Mouse (Mus musculus) intestine, embryonic 16.5 days (tissue): ENCODE results near the gene Dcaf10. TPM values are rescaled to one million over a fixed set of nuclear protein-coding genes. Genes with fewer than 3 reads are reported as not detected.

Source experiments
- ATAC-seq: fragments of 200-750 bp; cut with Nextera tagmentation; 2 replicates; pipeline ENCODE4 v1.8.0; 2017; ENCODE audit warnings: moderate TSS enrichment, moderate library complexity
- H3K27ac ChIP-seq: fragments of 300-500 bp; sonication (generic); 2 replicates; pipeline ENCODE4 v1.5.1; 2014; ENCODE audit warnings: mild to moderate bottlenecking, low read length
- H3K27me3 ChIP-seq: fragments of 300-500 bp; sonication (generic); replicated peaks from 2 replicates; pipeline ENCODE4 v1.6.1; 2014; ENCODE audit warnings: low read length, control low read depth, mixed read lengths; ENCODE audit not compliant: control insufficient read depth, insufficient read depth
- H3K36me3 ChIP-seq: fragments of 300-500 bp; sonication (generic); 2 replicates; pipeline ENCODE4 v1.6.1; 2014; ENCODE audit warnings: low read length, control low read depth; ENCODE audit not compliant: control insufficient read depth, insufficient read depth
- H3K4me1 ChIP-seq: fragments of 300-500 bp; sonication (generic); 2 replicates; pipeline ENCODE4 v1.6.1; 2014; ENCODE audit warnings: low read length, control low read depth, mixed read lengths; ENCODE audit not compliant: control insufficient read depth, insufficient read depth
- H3K4me2 ChIP-seq: fragments of 300-500 bp; sonication (generic); 2 replicates; pipeline ENCODE4 v1.6.1; 2014; ENCODE audit warnings: low read depth, low read length, control low read depth
- H3K4me3 ChIP-seq: fragments of 300-500 bp; sonication (generic); 2 replicates; pipeline ENCODE4 v1.5.1; 2014; ENCODE audit warnings: mild to moderate bottlenecking, low read length
- H3K9ac ChIP-seq: fragments of 300-500 bp; sonication (generic); 2 replicates; pipeline ENCODE4 v1.6.1; 2014; ENCODE audit warnings: low read depth, low read length
- H3K9me3 ChIP-seq: fragments of 300-500 bp; sonication (generic); 2 replicates; pipeline ENCODE4 v1.6.1; 2016; ENCODE audit warnings: low read length, control low read depth; ENCODE audit not compliant: control insufficient read depth
- WGBS: fragments of 180-500 bp; shearing (Covaris S2); extraction: QIAGEN DNeasy Blood & Tissue Kit; methylation state at CpG from one replicate; pipeline ENCODE4 v1.1.7; 2014; 5-methylcytosine and 5-hydroxymethylcytosine counted together
- polyA plus RNA-seq: library from polyadenylated mRNA; unstranded; fragments of >200 nt; fragmentation: Nextera tagmentation; extraction: Ambion mirVana; gene quantifications from 2 replicates; pipeline ENCODE4 v1.2.1, GENCODE M21; 2015

Gene Dcaf10
- 6.4 and 7.4 TPM in 2 replicates for polyA plus RNA-seq

DNA sequence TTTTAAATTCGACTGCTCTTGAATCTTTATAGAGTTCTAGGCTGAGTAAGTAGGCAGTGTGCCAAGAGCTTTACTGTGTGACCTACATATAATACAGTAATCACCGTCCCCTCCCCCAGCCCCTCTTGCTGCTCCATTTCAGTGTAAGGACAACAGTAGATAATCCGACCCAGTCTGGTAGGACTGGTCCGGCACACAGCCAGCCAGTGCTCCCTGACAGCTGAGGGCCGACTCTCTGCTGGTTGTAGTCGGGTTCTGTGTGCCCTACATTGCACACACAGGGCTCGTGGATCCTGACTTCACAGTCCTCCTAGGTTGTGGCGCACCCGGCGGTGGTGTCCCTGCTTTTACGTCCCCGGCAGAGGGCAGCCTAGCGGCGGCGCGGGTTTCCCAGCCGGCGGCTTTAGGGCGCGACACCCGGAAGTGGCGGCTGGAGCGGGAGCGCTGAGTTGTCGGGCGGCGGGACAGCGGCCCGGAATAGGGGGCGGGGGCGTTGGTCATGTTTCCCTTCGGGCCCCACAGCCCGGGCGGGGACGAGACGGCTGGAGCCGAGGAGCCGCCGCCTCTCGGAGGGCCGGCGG is at the start of gene Dcaf10:
Gene Dcaf10, plus strand, starts transcription at position 433 of the 581 bp plus-strand sequence.
- Histone ChIP-seq H3K4me2 (peak within 1 kb of the TSS; percentile 89), H3K27ac (peak within 1 kb of the TSS; percentile 99), H3K9me3 (no peaks in the 10 kb centered on the region), H3K4me1 (peaks cover 15% of the 10 kb centered on the region), H3K27me3 (no peaks in the 10 kb centered on the region), H3K4me3 (peak within 1 kb of the TSS; percentile 96), H3K9ac (peak within 1 kb of the TSS; percentile 95), H3K36me3 (no peaks in the 10 kb centered on the region)
- ATAC-seq: peak; percentile 96
- 1% methylated on average over 42 of the region's 42 CpGs for WGBS

DNA sequence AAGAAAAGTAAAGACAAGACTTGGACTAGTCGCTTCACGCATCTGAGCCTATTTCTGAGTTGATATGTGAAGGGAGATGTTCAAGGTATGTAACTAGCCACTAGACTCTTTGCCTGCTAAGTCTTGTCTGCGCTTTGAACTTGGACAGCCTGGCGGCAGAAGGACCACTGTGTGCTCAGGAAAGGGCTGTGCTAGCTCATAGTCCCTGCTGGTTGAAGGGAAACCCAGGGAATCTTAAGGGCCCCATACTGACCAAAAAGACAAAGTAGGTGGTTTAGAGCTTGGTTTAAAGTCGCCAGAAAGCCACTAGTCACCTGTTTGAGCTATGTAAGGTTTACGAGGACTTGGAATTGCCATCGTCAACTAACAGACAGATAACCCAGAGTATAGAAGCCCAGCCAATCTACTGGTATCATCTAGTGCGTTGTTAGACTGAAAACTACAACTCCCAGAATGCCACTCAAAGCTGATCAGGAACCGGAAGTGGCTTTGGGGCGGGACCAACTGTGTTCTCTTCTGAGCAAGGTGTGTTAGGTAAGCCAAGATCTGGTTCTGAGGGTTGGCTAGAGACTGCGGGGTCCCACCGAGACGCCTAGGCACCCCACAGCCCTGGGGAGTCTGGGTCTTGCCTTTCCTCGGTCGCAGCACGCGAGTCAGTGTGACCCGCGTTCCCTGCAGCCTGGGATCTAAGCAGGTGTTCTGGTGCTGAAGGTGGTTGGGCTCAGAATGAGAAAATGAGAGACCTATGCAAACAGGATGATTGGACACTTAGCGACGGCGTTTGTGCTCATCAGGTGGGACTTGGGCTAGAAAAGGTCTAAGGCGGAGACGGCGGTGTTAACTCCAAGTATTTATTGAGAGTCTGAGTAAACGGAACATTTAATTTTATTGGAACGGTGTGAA is 45.0 kb upstream of the Dcaf10 start, which contains the start of gene Trmt10b:
Gene Trmt10b, plus strand, starts transcription at position 466 of the 903 bp plus-strand sequence.
- 17% methylated on average over 27 of the region's 27 CpGs for WGBS
- ATAC-seq: peak; percentile 95

DNA sequence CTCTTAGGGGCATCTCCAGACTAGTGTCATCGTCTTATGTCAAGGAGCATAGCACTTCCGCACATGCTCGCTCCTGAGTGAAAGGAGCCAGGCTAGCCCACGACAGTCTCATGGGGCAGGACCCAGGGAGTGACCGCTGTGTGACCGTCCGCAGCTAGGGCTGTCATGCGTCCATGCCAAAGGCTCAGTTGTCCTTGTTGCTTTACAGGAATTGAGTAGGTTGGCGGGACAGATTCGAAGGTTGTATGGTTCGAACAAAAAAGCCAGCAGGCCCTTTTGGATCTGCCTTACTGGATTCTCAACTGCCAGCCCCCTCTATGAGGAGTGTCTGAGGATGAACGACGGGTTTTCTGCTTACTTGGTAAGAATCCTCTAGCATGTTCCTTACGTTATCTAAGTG is 36.4 kb upstream of the Dcaf10 start:
- no peak for ATAC-seq
- no peaks in the 10 kb centered on the region for H3K4me1 ChIP-seq
- no peak overlapping the region for H3K9ac ChIP-seq
- H3K27me3 ChIP-seq: no peaks in the 10 kb centered on the region
- H3K9me3 ChIP-seq: no peaks in the 10 kb centered on the region
- 93% methylated on average over 14 of the region's 14 CpGs for WGBS
- H3K36me3 ChIP-seq: peaks cover 20% of the 10 kb centered on the region; the same call in 1 of the 2 replicates
- H3K27ac ChIP-seq: no peak overlapping the region
- H3K4me3 ChIP-seq: no peak overlapping the region
- H3K4me2 ChIP-seq: no peak overlapping the region

More for the DNA sequence above, 45.0 kb upstream of the Dcaf10 start, which contains the start of gene Trmt10b:
- H3K27me3 ChIP-seq: no peaks in the 10 kb centered on the region
- peak within 1 kb of the TSS; percentile 71 for H3K4me3 ChIP-seq
- peak within 1 kb of the TSS; percentile 74 for H3K9ac ChIP-seq
- H3K27ac ChIP-seq: no peak within 1 kb of the TSS
- H3K9me3 ChIP-seq: no peaks in the 10 kb centered on the region
- peaks cover 4% of the 10 kb centered on the region; the same call in 1 of the 2 replicates for H3K4me1 ChIP-seq
- peak within 1 kb of the TSS; percentile 73 for H3K4me2 ChIP-seq
- H3K36me3 ChIP-seq: 0 out of 2 replicates have a peak, but pooled peaks cover 5% of the 10 kb centered on the region

DNA sequence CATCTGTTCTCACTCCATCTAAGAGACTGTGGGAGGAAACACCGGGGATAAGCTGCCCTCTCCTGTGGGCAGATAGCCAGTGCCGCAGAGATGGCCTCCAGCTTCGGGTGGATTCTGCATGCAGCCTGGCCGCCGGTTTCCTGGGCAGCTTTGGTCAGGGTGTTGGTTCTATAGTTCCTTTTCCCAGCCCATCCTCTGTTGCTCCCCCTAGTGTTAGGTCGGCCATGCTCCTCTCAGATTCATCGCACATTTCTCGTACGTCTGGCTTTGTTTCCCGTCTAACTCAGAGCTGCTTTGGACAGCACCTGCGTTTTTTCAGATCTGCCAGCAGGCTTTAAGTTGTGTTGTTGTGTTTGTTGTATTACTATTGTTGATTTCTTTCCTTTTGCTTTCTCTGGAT is 33.9 kb upstream of the Dcaf10 start:
- Histone ChIP-seq H3K36me3 (peaks cover 13% of the 10 kb centered on the region; the same call in 1 of the 2 replicates), H3K4me3 (no peak overlapping the region), H3K9me3 (no peaks in the 10 kb centered on the region), H3K9ac (no peak overlapping the region), H3K4me1 (no peaks in the 10 kb centered on the region), H3K27me3 (no peaks in the 10 kb centered on the region), H3K4me2 (no peak overlapping the region), H3K27ac (no peak overlapping the region)
- no peak for ATAC-seq
- 42% methylated on average over 11 of the region's 11 CpGs for WGBS

DNA sequence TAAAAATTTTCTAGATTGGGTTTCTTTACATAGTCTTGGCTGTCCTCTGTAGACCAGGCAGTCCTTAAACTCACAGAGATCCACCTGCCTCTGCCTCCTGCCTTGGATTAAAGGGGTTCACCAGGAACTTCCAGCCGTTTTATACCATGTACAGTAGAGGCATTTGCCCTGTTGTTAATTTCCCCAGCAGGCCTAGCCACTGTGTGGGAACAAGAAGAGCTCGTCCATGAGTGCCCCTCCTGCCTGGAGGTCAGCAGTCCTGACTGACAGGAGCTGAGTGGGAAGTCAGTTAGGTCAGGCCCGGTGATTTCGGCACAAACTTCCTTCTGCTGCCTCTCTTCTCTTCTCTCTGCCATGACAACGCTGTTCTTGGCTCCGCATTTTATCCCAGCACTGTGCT is 33.3 kb upstream of the Dcaf10 start:
- WGBS: 82% methylated on average over 6 of the region's 6 CpGs
- H3K9me3 ChIP-seq: no peaks in the 10 kb centered on the region
- H3K4me3 ChIP-seq: no peak overlapping the region
- H3K27me3 ChIP-seq: no peaks in the 10 kb centered on the region
- H3K4me1 ChIP-seq: no peaks in the 10 kb centered on the region
- no peak overlapping the region for H3K27ac ChIP-seq
- H3K9ac ChIP-seq: no peak overlapping the region
- no peak overlapping the region for H3K4me2 ChIP-seq
- no peak for ATAC-seq
- H3K36me3 ChIP-seq: peaks cover 13% of the 10 kb centered on the region; the same call in 1 of the 2 replicates

DNA sequence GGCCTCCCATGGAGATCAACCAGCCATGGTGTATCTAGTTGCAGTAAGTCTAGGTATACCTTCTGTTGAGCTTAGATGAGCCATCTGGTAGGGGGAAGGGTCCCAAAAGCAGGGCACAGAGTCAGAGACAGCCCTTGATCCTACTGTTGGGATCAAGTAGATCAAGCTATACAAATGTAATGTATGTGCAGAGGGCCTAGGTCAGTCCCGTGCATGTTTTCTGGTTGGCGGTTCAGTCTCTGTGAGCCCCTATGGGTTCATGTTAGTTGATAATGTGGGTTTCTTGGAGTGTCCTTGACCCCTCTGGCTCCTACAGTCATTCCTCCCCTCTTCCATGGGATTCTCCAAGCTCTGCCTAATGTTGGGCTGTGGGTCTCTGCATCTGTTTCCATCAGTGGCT is 30.8 kb upstream of the Dcaf10 start:
- Histone ChIP-seq H3K36me3 (0 out of 2 replicates have a peak, but pooled peaks cover 8% of the 10 kb centered on the region), H3K4me2 (no peak overlapping the region), H3K4me3 (no peak overlapping the region), H3K27me3 (no peaks in the 10 kb centered on the region), H3K4me1 (no peaks in the 10 kb centered on the region), H3K27ac (no peak overlapping the region), H3K9me3 (no peaks in the 10 kb centered on the region), H3K9ac (no peak overlapping the region)
- ATAC-seq: no peak
- 95% methylated on average over 2 of the region's 2 CpGs for WGBS

DNA sequence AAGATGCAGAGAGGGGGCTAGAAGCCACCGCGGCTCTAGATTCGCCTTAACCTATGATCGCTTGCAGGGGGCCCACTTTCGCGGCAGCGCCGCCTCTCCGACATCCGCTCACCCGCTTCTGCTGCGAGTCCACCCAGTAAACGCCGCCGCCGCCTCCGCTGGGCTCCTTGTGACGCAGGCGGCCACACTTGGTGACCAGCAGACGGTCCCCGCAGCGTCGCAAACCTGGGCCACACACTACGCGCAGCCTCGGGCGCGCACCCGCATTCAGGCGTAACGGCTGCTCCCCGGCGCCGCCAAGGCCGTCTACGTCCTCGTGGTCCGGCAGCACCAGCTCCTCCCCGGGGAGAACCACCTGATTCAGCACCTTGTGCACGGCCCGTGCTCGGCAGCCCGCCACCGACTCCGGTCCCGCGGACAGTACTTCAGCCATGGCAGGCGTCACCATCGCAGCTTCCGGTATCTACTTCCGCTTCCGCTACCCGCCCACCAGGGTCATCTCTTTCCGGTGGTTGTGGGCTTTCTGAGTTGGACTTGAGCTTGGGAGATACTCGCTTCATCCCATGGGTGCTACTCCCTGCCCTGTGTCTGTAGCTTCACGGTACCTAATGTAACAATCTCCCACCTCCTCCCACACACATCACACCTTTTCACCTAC is 21.6 kb upstream of the Dcaf10 start:
- no peaks in the 10 kb centered on the region for H3K27me3 ChIP-seq
- H3K9ac ChIP-seq: peak overlapping the region; percentile 91
- H3K4me2 ChIP-seq: peak overlapping the region; percentile 48
- peaks cover 7% of the 10 kb centered on the region for H3K4me1 ChIP-seq
- H3K9me3 ChIP-seq: no peaks in the 10 kb centered on the region
- H3K36me3 ChIP-seq: peaks cover 8% of the 10 kb centered on the region; the same call in 1 of the 2 replicates
- under 1% methylated on average over 56 of the region's 56 CpGs for WGBS
- H3K4me3 ChIP-seq: peak overlapping the region; percentile 81
- H3K27ac ChIP-seq: peak overlapping the region; percentile 86
- peak; percentile 93 for ATAC-seq

DNA sequence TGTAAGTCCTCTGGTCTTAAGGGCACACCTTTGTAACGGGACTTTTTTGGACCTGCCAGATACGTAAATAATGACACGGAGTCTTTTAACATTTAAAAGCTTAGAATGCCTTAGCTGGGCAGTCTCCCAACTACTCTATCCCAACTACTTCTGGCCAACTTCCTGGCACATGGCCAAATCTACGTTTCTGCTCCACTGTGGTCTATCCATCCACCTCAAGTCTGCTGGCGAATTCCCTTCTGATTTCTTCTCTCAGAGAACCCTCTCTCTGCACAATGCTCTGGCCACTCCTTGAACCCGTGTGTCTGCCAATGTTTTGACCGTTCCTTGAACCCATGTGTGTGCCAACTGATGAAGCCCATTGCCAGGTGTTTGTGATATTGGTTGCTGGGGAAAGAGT is 10.8 kb upstream of the Dcaf10 start:
- Histone ChIP-seq H3K27me3 (no peaks in the 10 kb centered on the region), H3K36me3 (no peaks in the 10 kb centered on the region), H3K9ac (no peak overlapping the region), H3K4me2 (no peak overlapping the region), H3K4me3 (no peak overlapping the region), H3K4me1 (no peaks in the 10 kb centered on the region), H3K9me3 (no peaks in the 10 kb centered on the region), H3K27ac (no peak overlapping the region)
- WGBS: 73% methylated on average over 7 of the region's 7 CpGs
- ATAC-seq: no peak

DNA sequence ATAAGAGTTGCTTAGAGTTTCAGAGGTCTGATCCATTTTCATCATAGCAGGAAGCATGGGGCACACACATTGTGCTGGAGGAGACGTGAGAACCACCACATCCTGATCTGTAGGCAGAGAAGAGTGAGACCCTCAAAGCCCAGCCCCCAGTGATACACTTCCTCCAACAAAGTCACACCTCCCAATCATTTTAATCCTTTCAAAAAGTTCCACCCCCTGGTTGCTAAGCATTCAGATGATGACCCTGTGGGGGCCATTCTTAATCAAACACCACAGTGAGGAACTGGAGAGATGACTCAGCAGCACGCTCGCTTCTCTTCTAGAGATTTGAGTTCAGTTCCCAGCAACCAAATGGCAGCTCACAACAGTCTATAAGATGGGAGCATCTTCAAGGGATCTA is 9.4 kb upstream of the Dcaf10 start:
- Histone ChIP-seq H3K27me3 (no peaks in the 10 kb centered on the region), H3K9me3 (no peaks in the 10 kb centered on the region), H3K36me3 (no peaks in the 10 kb centered on the region), H3K9ac (no peak overlapping the region), H3K4me3 (no peak overlapping the region), H3K4me2 (no peak overlapping the region), H3K4me1 (no peaks in the 10 kb centered on the region), H3K27ac (no peak overlapping the region)
- 50% methylated on average over 3 of the region's 3 CpGs for WGBS
- no peak for ATAC-seq
